Mouse (Mus musculus): ENCODE data around the gene Flrt3. TPM values are rescaled to one million over a fixed set of nuclear protein-coding genes. Genes with fewer than 3 reads are reported as not detected.

The Flrt3 gene
- total RNA-seq (2021) = 1 to 10 TPM; 5.2 to 6.7 TPM
- long read RNA-seq, experiment 1, partial matches to known transcripts = 0 of 2 reads
- long read RNA-seq, experiment 1, other reads (novel, unspliced or antisense) = 1 of 2 reads
- long read RNA-seq, experiment 2, partial matches to known transcripts = 1 of 4 reads
- long read RNA-seq, experiment 2, other reads (novel, unspliced or antisense) = 0 of 4 reads

DNA sequence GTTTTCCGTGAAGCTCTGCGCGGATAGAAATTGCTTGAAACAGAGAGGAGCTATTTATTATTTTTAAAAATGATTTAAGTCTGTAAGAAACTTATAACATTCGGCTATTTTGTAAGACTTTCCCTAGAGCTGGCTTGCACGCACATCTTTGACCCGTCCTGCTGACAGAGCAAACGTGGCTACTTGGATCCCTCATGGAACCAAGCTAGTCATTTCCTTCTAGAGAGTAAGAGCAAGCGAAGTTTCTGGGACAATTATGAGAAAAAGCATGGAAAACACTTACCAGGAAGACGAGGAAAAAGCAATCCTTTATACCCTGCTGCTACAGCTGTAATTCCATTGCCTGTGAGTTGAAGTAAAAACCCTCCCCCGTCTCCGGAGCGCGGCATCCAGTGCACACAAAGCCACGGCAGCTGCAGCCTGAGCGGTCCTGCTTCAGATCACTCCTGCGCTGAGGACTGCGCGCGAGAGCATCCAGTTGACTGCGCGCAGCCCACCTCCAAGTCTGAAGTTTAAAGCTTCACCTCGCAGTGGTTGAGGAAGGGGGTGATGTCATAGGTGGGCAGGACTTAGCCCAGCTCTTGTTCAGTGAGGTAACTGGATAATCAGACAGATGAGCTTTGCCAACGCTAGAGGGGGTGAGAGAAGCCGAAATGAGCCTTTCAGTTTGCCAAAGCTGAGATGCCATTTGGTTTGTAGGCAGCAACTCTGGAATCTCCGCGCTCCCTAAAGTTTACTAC lies at the start of gene Flrt3:
Flrt3 (minus strand) TSS at position 507 of the 740 bp plus-strand sequence.
- peak; percentile 88 for DNase-seq

DNA sequence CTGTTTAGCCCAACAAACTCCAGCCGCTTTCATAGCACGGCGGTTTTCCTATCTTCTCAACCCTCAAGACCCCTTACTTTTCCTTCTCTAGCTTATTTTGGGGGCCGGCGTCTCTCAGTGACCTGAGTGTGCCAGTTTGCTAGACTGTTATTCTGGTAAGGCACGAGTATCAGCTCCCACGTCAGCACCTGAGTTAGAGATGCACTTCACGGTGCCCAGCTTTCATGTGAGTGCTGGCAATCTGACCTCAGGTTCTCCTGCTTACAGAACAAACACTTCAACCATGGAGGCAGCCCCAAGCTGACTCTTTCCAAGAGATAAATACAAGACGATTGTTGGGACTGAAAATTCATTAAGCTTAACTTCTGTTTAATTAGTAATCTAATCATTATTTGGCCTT lies 46.1 kb upstream of the Flrt3 start:
- DNase-seq = no peak

DNA sequence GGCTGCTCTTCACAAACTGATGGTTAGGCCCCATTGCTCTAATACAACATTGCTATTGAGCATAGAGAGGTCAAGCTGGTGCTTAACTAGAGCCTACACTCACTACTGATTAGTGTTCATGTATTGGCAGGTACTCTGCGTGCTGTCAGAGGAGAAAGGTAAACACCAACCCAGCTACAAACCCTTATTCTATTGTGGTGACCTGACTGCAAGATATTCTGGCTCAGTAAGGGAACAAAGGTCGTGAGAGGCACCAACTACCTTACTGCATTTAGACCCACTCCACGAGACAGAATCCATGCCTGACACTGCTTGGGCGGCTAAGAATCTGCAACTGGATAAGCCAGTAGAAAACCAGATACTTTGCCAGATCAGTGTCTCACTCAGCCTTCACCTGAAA lies 44.6 kb upstream of the Flrt3 start:
- no peak for DNase-seq

DNA sequence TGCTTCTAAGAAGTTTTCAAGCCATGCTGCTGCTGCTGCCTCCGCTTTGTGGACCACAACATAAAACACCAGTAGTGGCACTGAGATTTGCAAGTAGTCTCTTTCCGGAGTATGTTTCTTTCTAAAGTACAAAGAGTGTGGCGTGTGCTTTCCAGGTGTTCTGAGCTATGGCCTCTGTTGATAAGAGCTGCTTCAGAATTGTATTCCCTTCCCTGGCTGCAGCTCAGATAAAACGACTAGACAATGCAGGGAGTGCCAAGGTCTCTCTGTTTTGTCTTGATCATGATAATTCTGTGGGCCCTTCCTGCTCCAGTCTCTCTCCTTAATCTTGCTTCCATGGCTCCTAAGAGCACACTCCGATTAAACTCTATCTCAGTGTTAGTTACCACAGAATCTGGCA lies 36.3 kb upstream of the Flrt3 start:
- no peak for DNase-seq

DNA sequence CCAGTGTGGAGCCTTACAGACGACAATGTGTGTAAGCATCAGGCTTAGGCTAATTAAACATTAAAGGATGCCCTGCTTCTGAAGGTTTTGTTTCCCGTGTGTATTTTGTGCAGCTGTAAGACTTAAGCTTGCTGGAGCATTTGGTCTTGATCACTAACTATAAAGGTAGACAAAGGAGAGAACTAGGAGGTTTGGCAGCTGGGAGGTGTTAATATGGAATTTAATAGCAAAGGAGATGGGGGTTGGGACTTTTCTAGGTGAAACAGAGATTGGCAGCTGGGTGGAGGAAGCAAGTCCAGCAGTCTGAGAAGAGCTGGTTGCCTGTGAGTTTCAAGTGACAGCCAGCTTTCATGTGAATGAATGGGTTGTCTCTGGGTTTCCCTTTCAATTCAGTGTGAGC lies 34.0 kb upstream of the Flrt3 start:
- DNase-seq = no peak

DNA sequence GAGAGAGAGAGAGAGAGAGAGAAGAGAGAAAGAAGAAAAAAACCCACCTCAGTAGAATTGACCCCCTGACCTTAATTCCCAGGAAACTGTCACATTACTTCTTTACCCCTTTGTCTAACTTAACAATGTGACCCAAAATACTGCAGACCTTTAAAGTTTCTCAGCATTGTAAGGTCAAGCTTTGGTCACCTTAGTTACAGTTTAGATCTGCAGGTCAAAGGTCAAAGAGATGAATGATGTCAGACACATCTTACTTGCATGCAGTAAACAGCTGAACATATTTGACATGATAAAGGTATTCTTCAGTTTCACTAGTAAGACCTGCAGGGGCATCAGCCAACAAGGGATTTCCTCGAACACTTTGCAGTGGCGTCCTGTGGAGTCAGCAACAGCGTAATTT lies 32.9 kb upstream of the Flrt3 start:
- no peak for DNase-seq

DNA sequence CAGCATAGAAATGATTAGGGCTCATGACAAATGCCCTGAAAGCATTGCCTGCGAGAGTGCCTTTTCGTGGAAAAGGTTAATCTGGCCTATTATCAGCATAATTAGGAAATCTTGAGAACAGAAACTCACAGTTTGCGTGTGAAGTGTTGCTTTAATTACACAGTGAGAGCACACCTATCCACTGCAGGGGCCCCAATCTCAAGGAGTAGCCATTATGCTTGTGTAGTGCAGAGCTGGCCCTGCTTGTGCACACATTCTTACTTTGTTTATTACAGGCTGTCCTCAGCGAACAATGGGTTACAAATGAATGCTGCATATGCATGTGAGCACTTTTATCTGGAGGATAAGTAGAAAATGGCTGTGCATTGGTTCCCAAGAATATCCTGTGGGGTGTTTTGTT lies 32.1 kb upstream of the Flrt3 start:
- DNase-seq = no peak

DNA sequence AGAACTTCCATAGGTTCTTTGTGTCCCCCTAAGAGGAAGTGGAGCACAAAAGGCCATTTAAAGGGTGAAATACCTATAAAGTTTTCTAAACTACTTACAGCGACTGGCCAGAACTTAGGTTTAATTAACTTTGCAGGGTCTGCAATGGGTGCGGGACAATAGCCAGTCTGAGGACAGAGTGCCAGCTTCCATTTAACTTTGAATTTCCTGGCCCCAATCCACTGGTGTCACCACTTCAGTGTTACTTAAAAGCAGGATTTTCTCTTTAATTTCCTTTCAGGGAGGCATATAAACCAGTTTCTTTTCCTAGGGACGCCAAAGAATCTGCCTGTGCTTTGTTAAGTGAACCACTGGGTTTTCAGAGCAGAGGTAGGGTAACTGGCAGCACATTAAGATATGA lies 27.3 kb upstream of the Flrt3 start:
- DNase-seq = peak; percentile 5

DNA sequence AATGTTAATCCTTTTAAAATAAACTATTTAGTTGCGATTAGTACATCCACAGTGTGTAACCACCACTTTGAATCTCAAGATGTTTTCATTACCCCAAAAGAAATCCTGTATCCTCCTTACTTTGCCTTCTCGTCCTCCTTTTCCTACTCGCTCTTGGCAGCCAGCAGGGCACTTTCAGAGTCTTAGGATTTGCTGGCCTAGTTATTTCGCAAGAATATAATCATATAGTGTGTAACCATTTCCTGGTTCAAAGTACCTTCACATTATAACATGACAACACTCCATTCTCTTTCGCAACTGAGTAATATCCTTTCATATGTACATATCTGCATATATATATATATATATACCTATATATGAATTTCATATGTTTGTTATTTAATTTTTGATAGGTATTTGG lies 22.6 kb upstream of the Flrt3 start:
- no peak for DNase-seq

DNA sequence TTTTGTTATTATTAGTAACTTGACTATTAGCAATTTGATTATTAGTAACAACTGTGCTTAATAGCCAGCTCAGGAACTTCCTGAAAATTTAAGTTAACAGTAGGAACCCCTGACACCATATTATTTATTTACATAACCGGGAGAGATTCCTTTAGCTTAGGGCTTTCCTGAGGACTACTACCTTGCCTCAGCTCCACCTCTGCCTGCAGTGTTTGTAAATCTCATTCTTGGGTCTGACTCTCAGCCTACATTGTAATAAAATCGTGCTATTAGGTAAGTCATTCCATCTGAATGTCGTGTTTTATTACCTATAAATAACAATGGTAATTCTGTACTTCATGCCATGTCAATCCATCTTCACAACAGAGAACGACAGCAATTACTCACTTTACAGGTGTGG lies 21.2 kb upstream of the Flrt3 start:
- no peak for DNase-seq

DNA sequence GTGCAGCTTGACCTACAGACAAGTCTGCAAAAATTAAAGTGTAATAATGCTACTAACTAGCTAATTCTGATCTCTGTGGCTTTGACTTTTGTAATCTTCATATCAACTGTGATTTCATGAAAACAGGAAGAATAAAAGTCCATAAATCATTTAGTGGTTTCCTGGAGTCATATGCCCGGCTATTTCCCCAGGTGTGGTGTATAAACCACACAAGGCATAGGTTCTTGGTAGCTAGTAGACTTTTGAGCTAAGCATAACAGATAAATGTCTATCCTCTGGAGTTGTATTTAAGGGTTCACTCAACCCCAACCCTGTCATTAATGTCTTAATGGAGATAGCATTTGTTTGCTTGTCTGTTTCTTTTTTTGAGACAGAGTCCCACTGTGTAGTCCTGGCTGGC lies 20.1 kb upstream of the Flrt3 start:
- no peak for DNase-seq

DNA sequence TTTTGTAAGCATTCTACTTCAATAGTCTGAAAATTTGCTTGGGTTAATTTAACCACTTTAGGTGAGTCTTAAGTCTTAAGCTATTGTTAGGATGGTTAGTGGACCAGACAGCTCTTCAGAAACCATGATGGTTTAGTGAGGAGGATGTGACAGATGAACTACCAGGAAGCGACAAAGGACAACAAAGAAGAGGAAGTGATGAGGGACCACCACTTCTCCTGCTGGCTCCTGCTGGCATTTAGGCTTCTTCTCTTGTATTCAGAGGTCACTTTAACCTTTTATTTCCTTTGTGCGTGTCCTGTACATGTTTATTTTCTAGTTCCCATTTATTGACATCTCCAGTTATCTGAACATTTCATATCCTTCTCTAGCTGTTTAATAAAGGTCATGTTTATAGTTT lies 19.6 kb upstream of the Flrt3 start:
- DNase-seq = no peak

DNA sequence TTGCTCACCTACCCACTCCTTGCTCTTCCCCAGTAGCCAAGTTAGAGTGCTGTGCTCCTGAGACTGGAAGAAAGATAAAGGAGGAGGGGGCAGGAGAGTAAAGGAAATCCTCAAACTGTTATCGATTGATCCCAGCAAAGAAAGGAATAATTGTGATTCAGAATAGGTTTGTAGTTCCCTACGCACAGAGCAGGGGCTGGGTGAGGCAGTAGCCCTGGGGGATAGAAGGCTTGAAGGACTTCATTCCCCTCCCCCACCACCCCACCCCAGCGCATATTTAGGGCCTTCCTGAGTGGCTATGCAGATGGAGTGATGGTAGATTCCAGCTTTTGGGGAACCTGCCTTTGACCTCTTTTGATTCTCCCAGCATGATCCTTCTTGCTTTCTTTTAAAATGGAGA lies 5.5 kb upstream of the Flrt3 start:
- no peak for DNase-seq

DNA sequence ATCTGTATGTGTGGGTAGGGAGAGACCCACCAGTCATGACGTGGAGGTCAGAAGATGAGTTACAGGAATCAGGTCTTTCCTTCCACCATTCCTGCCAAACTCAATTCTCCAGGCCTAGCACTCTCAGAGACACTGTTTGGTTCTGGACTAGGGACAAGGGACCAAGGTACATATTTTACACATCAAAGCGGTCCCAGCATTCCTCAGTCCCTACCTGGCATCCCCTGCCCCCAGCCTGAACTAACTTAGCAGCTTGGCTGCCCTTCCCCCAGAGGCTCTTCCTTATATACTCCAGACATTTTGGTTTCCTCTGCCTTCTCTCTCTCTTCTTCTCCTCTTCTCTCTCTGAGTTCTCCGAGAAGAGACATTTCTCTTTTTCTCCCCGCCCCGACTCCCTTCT lies 2.2 kb upstream of the Flrt3 start:
- no peak for DNase-seq

DNA sequence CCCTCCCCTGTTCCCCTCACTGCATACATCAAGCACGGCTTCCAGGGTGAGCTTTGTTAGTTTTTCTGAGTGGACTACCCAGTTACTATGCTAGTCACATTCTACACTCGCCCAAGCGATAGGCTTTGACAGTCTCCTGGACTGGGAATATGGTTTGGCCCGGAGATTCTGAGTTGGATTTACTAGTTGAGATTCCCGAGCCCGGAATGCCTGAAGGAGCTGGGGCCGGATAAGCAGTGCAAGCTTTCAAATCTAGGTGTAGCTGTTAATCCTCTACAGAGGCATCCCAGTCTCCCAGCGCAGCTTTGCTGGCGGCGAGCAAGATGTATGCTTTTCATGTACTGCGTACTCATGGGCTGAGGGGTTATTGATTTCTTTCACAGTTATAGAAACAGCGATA lies 812 bp downstream of the Flrt3 start:
- peak; percentile 27 for DNase-seq

DNA sequence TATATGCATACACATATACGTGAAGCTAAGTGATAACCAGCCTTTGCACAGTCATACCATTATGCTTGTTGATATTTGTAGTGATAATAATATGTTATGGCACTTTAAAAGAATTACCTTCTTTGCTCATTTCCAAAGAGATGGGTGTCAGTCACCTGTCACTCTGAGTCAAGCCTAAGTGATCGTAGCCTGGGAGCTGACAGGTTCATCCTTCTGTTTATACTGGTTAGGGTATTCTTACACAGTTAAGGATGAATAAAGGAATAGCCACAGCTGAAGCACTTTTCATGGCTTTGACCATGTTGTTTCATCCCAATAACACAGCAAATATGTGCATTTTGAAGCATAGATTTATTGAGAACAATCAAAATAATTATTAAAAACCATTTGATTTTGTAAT lies 1.5 kb downstream of the Flrt3 start:
- no peak for DNase-seq

DNA sequence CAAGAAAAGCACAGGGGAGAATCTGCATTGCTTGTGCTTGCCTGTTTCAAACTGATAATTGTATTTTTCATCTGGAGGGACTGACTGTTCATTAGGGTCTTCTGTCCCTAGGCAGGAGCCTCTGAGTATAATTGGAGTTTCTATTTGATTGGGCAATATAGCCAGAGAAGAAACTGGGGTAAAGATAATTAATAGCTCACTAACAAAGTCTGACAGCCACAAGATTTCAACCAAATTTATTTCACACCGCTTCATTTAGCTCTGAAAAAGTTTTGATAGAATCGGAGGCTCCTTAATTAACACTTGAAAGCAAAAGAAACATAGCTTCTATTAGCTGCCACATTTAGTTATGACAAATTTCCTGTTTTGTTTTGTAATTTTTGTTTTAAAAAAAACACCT lies 2.2 kb downstream of the Flrt3 start:
- no peak for DNase-seq

DNA sequence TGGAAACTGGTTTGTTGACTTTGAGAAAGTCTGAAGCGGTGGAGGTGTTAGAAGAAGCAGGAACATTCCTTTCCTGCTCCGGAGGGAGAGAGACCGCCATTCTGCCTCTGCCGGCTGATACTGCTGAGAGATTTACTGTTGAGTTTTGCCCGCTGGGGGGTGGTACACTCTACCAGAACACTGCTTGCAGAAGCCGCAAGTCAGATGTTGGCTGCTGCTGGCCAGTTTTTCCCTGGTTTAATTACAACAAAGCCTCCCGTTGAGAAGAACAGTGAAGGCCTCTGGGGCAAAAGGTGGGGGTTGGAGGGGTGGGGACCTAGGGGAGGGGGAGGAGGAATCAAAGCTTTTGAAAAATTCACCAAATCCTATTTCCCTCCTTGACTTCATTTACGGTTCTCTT lies 3.0 kb downstream of the Flrt3 start:
- peak; percentile 77 for DNase-seq

DNA sequence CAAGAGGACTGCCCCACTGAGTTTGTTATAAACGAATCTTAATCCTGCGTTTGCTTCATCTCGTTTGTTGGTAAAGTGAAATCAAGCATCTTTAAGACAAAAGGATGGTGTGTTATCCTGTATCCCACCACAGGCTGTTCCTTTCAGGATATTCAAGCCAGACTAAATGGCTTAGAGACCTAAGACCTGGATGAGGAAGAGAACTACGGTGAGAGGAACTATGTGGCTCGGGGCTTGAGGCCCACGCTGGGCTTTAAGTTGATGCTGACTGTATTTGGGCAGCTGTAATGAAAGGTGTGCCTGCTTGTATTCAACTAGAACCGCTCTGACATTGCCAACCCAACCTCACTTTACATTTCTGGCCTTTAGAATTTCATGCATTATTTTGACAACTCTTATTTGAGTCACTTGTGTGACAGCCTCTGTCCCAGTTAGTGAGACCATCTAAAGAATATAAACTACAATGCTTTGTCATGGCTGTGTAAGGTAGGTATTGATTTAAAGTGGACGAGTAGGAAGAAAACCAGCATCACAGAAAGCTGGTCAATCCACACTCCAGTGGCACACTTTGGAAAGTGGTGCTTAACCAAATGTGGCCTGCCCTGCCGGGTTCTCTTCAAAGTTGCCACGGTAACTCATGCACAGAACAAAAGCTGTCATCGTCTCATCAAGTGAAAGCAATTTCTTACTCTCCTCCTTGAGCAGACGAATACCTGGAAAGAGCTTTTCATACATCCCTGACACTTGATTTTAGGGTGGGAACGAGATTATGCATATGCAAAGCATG lies 3.8 kb downstream of the Flrt3 start:
- no peak for DNase-seq

DNA sequence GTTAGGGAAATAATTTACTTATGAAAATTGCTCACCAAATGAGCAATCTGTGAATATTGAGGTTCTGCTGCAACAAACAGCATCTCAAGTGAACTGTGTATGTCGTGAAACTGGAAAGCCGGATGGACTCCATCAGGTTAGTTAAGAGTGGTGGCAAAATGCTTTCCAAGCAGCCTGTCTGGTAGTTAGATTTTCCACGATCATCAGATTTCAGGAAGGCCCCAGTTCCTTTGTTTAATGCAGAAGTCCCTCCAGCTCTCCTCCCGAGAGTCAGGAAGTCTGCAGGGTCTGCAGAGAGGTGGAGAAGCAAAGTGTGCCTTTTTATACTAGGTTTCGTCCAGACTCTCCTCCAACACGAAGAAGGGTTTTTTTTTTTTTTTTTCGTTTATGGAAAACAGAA lies 4.4 kb downstream of the Flrt3 start:
- DNase-seq = no peak

DNA sequence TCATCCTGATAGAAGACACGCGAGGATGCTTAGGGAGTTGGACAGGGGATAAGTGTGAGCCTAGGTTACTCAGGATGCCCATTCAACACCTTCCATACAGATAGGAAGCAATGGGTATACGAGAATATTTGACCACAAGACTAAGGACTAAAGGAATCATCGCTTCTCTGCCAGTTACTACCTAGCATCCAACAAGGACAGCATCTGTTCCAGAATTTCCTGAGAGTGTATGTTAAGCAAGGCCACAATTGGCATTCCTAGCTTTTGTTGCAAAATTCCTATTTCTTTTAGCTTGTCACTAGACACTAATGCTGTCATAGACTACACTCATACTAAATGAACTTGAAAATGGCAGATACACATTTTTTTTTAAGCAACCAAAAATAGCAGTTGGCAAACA lies 6.9 kb downstream of the Flrt3 start:
- no peak for DNase-seq

DNA sequence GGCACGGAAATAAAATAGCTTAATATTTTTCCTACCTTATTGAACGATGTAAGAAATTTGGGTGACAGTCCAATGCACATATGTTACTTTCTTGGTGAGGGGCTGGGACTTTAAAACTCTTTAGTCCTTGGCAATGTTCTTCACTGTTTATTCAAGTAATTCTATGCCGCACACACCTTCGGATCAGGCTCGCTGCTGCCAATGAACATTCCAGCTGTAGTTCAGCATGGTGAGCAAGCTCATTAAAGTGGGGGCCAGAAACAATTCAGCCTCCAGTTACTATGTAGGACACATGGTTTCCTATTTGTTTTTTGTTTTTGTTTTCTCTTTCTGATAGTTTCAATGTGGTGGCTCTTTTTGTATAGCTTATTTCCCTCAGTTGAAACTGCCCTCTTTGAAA lies 8.6 kb downstream of the Flrt3 start:
- DNase-seq = no peak

DNA sequence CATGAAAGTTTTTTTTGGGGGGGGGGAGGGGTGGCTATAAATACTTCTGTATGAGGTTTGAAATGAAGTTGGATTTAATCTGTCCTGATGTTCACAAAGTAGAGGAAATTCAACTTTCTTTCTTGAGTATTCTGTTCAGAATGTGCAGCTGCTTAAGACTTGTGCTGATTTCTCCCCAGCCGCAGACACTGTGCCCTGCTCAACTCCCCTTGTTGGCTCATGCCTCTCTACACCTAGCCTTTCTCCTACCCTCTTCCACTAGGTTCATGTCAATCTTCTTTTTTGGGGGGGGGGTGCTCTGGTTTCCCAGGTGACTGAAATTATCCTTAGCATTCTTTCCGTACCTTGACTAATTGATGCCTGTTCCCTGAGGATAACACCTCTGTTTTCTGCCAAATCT lies 17.3 kb downstream of the Flrt3 start:
- no peak for DNase-seq

DNA sequence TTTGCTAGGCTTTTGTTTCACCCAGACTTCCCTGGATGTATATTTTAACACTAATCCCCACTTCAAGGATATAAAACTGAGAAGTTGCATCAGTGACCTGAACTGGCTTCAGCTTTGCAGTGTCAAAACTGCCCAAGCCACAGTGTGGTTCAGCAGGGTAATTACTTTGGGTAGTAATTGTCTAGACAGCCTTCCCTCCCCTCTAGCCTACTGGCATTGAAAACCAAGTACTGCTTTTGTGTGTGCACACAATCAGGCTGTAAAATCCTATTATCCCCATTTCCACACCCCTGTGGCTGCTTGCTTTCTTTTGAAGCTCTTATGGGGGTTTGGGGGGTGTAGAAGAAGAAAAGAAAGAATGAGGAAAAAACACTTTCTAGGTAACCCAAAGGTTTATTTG lies 17.8 kb downstream of the Flrt3 start:
- no peak for DNase-seq

Data from adrenal gland, postnatal 10 days (tissue).